Mouse (Mus musculus): ENCODE measurements around the gene Cbr1.

Gene Cbr1

DNA sequence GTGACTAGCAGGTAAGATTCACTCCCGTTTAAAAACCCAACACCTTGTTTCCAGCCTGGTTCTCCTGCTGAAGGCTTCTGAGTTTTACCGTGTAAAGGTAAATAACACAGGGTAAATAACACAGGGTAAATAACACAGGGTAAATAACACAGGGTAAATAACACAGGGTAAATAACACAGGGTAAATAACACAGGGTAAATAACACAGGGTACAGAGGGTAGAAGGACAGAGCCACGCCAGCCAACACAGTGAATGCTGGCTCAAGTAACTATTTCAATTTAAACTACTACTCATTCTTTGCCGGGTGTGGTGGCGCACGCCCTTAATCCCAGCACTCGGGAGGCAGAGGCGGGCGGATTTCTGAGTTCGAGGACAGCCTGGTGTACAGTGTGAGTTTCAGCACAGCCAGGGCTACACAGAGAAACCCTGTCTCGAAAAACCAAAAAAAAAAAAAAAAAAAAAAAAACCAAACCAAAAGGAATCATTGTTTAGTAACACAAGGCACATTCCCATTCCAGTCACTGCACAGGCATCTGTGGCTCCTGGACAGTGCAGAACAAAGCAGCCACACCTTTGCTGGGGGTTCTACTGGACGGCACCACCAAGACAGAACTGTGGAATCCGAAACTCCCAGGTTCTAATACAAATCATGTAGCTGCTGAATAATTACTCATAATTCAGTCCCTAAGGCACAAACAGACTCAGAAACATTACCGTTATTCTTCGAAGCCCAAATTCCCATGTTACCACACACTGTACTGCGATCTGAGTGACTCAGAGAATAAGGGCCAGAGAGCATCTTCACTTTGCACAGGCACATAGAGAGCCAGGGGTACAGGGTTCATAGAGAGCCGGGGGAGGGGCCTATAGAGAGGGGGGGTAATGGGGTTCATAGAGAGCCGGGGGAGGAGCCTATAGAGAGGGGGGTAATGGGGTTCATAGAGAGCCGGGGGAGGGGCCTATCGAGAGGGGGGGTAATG is 13.9 kb upstream of the Cbr1 start:
- no peak for TF ChIP-seq GATA4 (IDR thresholded peaks at IDR 0.05; ENCODE audit: insufficient replicate concordance, low read length)

DNA sequence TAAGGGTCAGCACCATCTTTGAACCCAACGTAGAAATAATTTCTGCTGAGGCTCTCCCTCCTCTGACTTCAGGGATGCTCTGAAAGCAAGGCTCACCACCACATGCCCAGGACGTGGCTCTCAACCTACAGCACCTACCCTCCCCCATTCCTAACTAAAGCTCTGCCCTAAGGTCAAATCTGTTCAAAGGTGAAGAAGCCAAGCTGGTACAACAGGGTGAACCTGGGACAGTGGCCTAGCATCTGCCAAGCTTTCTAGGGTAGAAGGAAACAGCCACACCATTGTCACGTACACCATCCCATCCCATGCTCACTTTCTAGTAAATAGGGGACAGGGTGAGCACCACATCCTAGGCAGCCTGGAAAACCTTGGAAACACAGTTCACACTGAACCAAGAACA is 12.9 kb upstream of the Cbr1 start:
- no peak for TF ChIP-seq GATA4 (IDR thresholded peaks at IDR 0.05; ENCODE audit: insufficient replicate concordance, low read length)

- TF ChIP-seq GATA4 (IDR thresholded peaks at IDR 0.05; ENCODE audit: insufficient replicate concordance, low read length), result no peak
Measured at GRCm38 (mm10) chr16:93593406-93593805, 12.2 kb upstream of the Cbr1 start.

DNA sequence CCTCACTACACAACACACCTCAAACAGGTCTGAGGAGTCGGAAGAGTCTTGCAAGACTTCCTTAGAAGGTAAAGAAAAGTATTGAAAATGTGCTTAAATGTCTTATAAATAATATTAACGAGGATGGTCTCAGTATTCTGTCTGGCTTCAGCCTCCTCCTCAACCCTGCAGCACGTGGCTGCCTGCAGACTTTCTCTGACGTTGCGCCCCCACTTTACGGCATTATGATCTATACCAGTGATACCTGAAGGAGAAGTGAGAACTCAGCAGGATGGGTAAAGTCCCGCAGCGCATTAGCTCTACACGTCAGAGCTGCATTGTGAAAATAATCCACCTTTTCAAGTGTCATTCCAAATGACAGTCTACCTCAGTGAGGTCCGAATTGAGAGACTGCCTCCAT is 11.2 kb upstream of the Cbr1 start:
- no peak for TF ChIP-seq GATA4 (IDR thresholded peaks at IDR 0.05; ENCODE audit: insufficient replicate concordance, low read length)

DNA sequence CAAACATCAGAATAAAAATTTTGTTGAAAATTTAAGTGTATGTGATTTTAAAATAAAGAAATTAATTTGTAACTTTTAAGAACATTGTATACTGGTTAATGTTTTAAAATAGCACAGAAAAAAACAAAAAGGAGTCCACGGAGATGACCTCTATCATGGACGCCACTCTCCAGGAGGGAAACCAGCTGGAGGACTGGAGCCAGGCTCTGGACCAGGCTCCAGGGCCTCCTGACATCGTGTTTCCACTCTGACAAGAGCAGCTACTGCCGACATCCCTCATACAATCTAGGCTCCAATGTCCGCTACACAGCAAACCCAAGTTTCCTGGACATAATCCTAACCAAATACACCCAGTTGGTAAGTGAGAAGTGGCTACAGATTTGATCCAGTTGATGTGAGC is 9.9 kb upstream of the Cbr1 start:
- TF ChIP-seq GATA4 (IDR thresholded peaks at IDR 0.05; ENCODE audit: insufficient replicate concordance, low read length), result no peak

GRCm38 (mm10) chr16:93596807-93597206 is 8.8 kb upstream of the Cbr1 start:
- no peak for TF ChIP-seq GATA4 (IDR thresholded peaks at IDR 0.05; ENCODE audit: insufficient replicate concordance, low read length)

DNA sequence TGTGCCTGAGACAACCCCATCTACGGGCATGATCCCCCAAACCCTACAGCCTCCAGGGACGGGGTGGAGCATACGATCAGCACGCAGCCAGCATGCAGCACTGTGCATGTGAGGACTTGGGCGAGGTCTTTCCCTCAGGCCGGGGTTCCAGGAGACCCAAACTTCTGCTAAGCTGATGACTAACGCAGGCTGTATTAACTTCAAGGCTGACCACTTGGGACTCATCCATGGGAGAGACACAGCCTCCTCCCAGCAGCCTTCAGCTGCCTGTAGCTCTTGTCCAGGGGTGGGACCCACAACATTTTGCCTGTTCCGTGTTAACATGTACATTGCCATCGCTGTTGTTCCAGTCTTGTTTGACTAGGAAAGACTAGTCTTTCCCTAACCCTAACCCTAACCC is 8.1 kb upstream of the Cbr1 start:
- no peak for TF ChIP-seq GATA4 (IDR thresholded peaks at IDR 0.05; ENCODE audit: insufficient replicate concordance, low read length)

- TF ChIP-seq GATA4 (IDR thresholded peaks at IDR 0.05; ENCODE audit: insufficient replicate concordance, low read length), result no peak
Measured at GRCm38 (mm10) chr16:93599461-93599860, 6.2 kb upstream of the Cbr1 start.

- TF ChIP-seq GATA4 (IDR thresholded peaks at IDR 0.05; ENCODE audit: insufficient replicate concordance, low read length), result no peak
Measured at GRCm38 (mm10) chr16:93603439-93604212, 2.0 kb upstream of the Cbr1 start, which contains the start of gene Setd4. Gene Setd4, minus strand, starts transcription at chr16:93604063.

GRCm38 (mm10) chr16:93604481-93604969 is 1.1 kb upstream of the Cbr1 start:
- no peak for TF ChIP-seq GATA4 (IDR thresholded peaks at IDR 0.05; ENCODE audit: insufficient replicate concordance, low read length)

DNA sequence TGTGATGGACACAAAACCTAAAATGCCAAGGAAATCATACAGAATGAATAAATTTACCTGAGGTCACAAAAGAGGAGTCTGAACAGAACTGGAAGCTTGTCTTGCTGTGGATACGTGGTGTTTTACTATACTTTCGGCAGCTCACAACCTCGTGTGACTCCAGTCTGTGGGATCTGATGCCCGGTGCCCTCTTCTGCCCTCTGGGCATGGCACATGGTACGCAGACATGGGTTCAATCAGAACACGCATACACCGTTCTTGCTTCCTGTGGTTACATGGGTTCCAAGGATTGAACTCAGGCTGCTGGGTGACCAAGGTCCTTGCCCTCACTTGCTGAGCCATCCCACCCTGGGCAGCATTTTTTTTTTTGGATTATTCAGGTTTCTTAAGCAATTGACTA is 493 bp downstream of the Cbr1 start:
- no peak for TF ChIP-seq GATA4 (IDR thresholded peaks at IDR 0.05; ENCODE audit: insufficient replicate concordance, low read length)

DNA sequence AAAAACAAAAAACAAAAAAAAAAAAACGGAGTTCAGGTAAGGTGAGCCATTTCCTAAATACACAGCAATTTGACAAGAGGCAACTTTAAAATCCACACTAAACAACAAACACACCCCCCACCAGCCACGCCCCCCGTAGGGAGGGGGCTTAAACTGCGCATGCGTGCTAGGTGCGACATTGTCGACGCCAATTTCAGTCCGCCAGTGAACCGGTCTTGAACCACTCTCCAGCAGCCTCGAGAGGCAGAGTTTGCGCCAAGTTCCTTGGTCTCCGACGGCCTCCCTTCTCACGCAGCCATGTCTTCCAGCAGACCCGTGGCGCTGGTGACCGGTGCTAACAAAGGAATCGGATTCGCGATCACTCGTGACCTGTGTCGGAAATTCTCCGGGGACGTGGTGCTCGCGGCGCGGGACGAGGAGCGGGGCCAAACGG is 2.0 kb downstream of the Cbr1 start:
- no peak; the same call in 1 of the 2 replicates for TF ChIP-seq GATA4 (IDR thresholded peaks at IDR 0.05; ENCODE audit: insufficient replicate concordance, low read length)

DNA sequence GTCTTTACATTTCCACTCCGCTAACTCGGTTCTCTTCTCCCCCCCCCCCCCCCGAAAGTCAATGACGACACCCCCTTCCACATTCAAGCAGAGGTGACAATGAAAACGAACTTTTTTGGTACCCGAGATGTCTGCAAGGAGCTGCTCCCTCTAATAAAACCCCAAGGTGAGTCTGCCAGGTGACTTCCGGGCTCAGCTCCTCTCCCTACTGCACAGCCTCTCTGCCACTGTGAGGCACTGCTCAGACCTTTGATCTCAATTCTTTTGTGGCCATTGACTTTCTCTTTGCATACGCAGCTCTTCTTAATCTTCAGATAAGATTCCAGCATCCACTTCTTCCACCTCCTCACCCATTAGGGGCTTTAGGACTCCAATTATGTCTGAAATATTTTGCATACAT is 3.1 kb downstream of the Cbr1 start:
- no peak for TF ChIP-seq GATA4 (IDR thresholded peaks at IDR 0.05; ENCODE audit: insufficient replicate concordance, low read length)

GRCm38 (mm10) chr16:93609796-93610195 is 4.1 kb downstream of the Cbr1 start:
- TF ChIP-seq GATA4 (IDR thresholded peaks at IDR 0.05; ENCODE audit: insufficient replicate concordance, low read length), result no peak

DNA sequence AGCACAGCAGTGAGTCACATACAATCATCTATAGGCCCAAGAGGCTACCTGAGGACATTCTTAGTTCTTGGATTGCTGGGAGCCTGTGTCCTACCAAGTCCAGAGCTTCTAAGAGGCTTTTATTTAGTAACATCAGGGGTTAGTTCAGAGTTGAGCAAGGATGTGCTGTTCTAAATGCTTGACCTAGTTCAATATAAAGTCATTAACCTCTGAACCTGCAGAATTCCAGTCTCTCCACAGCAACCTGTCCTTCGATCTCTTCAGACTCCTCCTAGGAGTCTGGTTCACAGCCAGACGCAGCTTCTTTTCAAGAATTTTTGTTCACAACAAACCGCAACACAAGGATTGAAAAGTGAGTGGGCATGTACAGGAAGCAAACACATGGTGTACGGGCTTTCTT is 5.3 kb downstream of the Cbr1 start:
- no peak for TF ChIP-seq GATA4 (IDR thresholded peaks at IDR 0.05; ENCODE audit: insufficient replicate concordance, low read length)

All from liver, adult (tissue).